ENCODE assay signal across 9 mouse cellular contexts in the genomic region with DNA sequence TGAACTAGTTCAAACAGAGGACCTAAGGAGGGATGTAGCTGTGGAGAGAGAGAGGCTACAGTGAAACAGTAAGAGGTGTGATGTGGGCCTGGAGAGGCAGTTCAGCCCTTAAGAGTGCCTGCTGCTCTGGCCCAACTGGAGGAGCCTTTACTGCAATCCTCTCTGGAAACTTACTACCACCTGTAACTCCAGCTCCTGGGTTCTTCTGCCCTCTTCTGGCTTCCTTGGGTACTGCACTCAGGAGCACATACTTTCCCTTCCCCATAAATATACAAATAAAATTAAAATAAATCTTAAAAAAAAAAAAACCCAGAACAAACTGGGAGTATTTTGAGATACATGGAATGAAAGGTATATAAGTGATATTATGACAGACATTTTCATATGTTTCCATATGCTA. TPM values are rescaled to one million over a fixed set of nuclear protein-coding genes. Genes with fewer than 3 reads are reported as not detected.
DNase-seq lines count a peak whose midpoint lies in the region; ATAC-seq lines count a peak whose summit lies in the region.
"Had no signal": no experiment of that assay in that cellular context is flagged by ENCODE, and none has a peak within 500 bp of the region (broad histone marks: within the 10 kb centered on the region; RNA-seq: fewer than 3 reads in every experiment).

No protein-coding gene starts in this region.

- no peaks in the 10 kb centered on the region for H3K9me3 ChIP-seq in intestine, embryonic 14.5 days (ENCODE audit: control insufficient read depth, low read length)
- no peaks in the 10 kb centered on the region for H3K9me3 ChIP-seq in intestine, embryonic 16.5 days (ENCODE audit: control insufficient read depth, low read length)
- H3K9me3 ChIP-seq: limb, embryonic 13.5 days had no signal

- H3K4me3 ChIP-seq in intestine, embryonic 14.5 days (ENCODE audit: low read depth, low read length) = no peak overlapping the region
- H3K4me3 ChIP-seq in intestine, embryonic 16.5 days (ENCODE audit: low read length) = no peak overlapping the region
- H3K4me3 ChIP-seq: limb, embryonic 13.5 days had no signal

- no peak; the same call in 1 of the 2 replicates for ATAC-seq in intestine, embryonic 14.5 days (replicated peaks; ENCODE audit: low FRiP score, low TSS enrichment, low read depth)
- ATAC-seq in intestine, embryonic 16.5 days = no peak
- no peak for ATAC-seq in monocyte, adult 5-6 weeks (replicated peaks; ENCODE audit: insufficient number of reproducible peaks, low FRiP score, low TSS enrichment, poor library complexity, severe bottlenecking)

- no peaks in the 10 kb centered on the region for H3K27me3 ChIP-seq in intestine, embryonic 14.5 days (replicated peaks; ENCODE audit: control insufficient read depth, insufficient read depth, low read length)
- H3K27me3 ChIP-seq in intestine, embryonic 16.5 days (replicated peaks; ENCODE audit: control insufficient read depth, insufficient read depth, low read length) = no peaks in the 10 kb centered on the region

- H3K36me3 ChIP-seq in intestine, embryonic 14.5 days (ENCODE audit: control insufficient read depth, insufficient read depth, low read length) = no peaks in the 10 kb centered on the region
- H3K36me3 ChIP-seq in intestine, embryonic 16.5 days (ENCODE audit: control insufficient read depth, insufficient read depth, low read length) = no peaks in the 10 kb centered on the region
- H3K36me3 ChIP-seq: limb, embryonic 13.5 days had no signal

- H3K27ac ChIP-seq in intestine, embryonic 14.5 days (ENCODE audit: low read depth) = no peak overlapping the region
- H3K27ac ChIP-seq in intestine, embryonic 16.5 days (ENCODE audit: low read length) = no peak overlapping the region
- H3K27ac ChIP-seq: limb, embryonic 13.5 days had no signal

- no peak overlapping the region for H3K4me2 ChIP-seq in intestine, embryonic 14.5 days (ENCODE audit: low read length)
- no peak overlapping the region for H3K4me2 ChIP-seq in intestine, embryonic 16.5 days (ENCODE audit: low read depth, low read length)
- H3K4me2 ChIP-seq: limb, embryonic 13.5 days had no signal

- H3K9ac ChIP-seq in intestine, embryonic 14.5 days (ENCODE audit: low read length) = no peak overlapping the region
- no peak overlapping the region for H3K9ac ChIP-seq in intestine, embryonic 16.5 days (ENCODE audit: low read depth, low read length)
- H3K9ac ChIP-seq: limb, embryonic 13.5 days had no signal

- H3K4me1 ChIP-seq in intestine, embryonic 14.5 days (replicated peaks; ENCODE audit: control insufficient read depth, insufficient read depth, low read length) = peaks cover 3% of the 10 kb centered on the region; the same call in 1 of the 2 replicates
- H3K4me1 ChIP-seq in intestine, embryonic 16.5 days (ENCODE audit: control insufficient read depth, insufficient read depth, low read length) = no peaks in the 10 kb centered on the region
- H3K4me1 ChIP-seq: limb, embryonic 13.5 days had no signal

- DNase-seq in intestine, embryonic 14.5 days (ENCODE audit: low spot score) = peak; percentile 60
- DNase-seq in B cell, adult 2 months = peak; percentile 22 to 23
- DNase-seq in NIH3T3 (ENCODE audit: low read depth) = peak; percentile 79
- peak; percentile 42 for DNase-seq in embryo, embryonic 11 days
- DNase-seq in layer of hippocampus, postnatal 14 days (ENCODE audit: low spot score in 2 of 2) = peak; percentile 17 to 42
- peak; percentile 18 for DNase-seq in retina, embryonic 14.5 days (ENCODE audit: low spot score)

RNA-seq across cellular contexts. Expression of gene Meis2, which starts 35.6 kb away (rescaled TPM):
- 67.3 and 73.2 TPM in 2 replicates for polyA plus RNA-seq in intestine, embryonic 14.5 days (2014; fragmentation: Nextera tagmentation; extraction: Ambion mirVana)
- 25.7 and 26.8 TPM in 2 replicates for polyA plus RNA-seq in intestine, embryonic 16.5 days (2015; fragmentation: Nextera tagmentation; extraction: Ambion mirVana)
- total RNA-seq in layer of hippocampus, postnatal 14 days (2021) = 10 to 100 TPM; 34.6 to 34.8 TPM
- not detected in 3 replicates for total RNA-seq in monocyte, adult 5-6 weeks (2017)

Comparison
In these comparisons a context has a peak if more than half of its experiments do, and no peak if none do; other contexts are left out.
1. DNase-seq: peak in every context shown above with its lines; median percentile 79 in NIH3T3; 60 in intestine, embryonic 14.5 days; 42 in embryo, embryonic 11 days; 30 in layer of hippocampus, postnatal 14 days; 22 in B cell, adult 2 months; 18 in retina, embryonic 14.5 days.
2. RNA of gene Meis2, which starts 35.6 kb away (total RNA-seq): 34.6 to 34.8 TPM in layer of hippocampus, postnatal 14 days; not detected in monocyte, adult 5-6 weeks; every median in the first group is over 10 times any median in the second.